Mouse (Mus musculus) liver, embryonic 14.5 days (tissue): Measurements from ENCODE around the gene Cep85l. TPM values are rescaled to one million over a fixed set of nuclear protein-coding genes. Genes with fewer than 3 reads are reported as not detected.

Source experiments
- ATAC-seq: fragments of 200-750 bp; cut with Nextera tagmentation; 2 replicates; pipeline ENCODE4 v1.8.0; 2017; ENCODE audit warnings: moderate number of reproducible peaks, mild to moderate bottlenecking, moderate library complexity; ENCODE audit not compliant: insufficient read depth
- DNase-seq, 3 experiments: peaks; one replicate each; pipeline ENCODE4 v3.0.0-alpha.2; 2012 to 2013; ENCODE audit warnings: low read depth in 3 of 3, low spot score in 3 of 3
- H3K27ac ChIP-seq: fragments of 300-500 bp; sonication (generic); 2 replicates; pipeline ENCODE4 v1.5.1; 2014; ENCODE audit warnings: moderate library complexity, mild to moderate bottlenecking, control low read depth, inconsistent platforms
- H3K27me3 ChIP-seq: fragments of 300-500 bp; sonication (generic); 2 replicates; pipeline ENCODE4 v1.6.1; 2014; ENCODE audit warnings: mild to moderate bottlenecking, low read length, moderate library complexity; ENCODE audit not compliant: control insufficient read depth, insufficient read depth
- H3K36me3 ChIP-seq: fragments of 300-500 bp; sonication (generic); replicated peaks from 2 replicates; pipeline ENCODE4 v1.6.1; 2014; ENCODE audit warnings: low read depth; ENCODE audit not compliant: control insufficient read depth, insufficient read depth
- H3K4me1 ChIP-seq, 2 experiments: fragments of 200-500 bp in 1 of 2; fragments of 300-500 bp in 1 of 2; sonication (generic) in 1 of 2; replicated peaks; 2 replicates each; pipeline ENCODE4 v1.6.1; 2012 to 2014; ENCODE audit warnings: antibody characterized with exemption in 1 of 2, inconsistent platforms in 1 of 2, low read length in 1 of 2; ENCODE audit not compliant: control insufficient read depth in 2 of 2, insufficient read depth in 2 of 2
- H3K4me2 ChIP-seq: fragments of 300-500 bp; sonication (generic); 2 replicates; pipeline ENCODE4 v1.6.1; 2014; ENCODE audit warnings: low read depth, mild to moderate bottlenecking, control low read depth, moderate library complexity
- H3K4me3 ChIP-seq, 2 experiments: fragments of 200-500 bp in 1 of 2; fragments of 300-500 bp in 1 of 2; sonication (generic) in 1 of 2; 2 replicates each; pipeline ENCODE4 v1.5.1; 2012 to 2014; ENCODE audit warnings: low read depth in 2 of 2, low read length in 2 of 2, mild to moderate bottlenecking in 2 of 2, control low read depth in 1 of 2, inconsistent platforms in 1 of 2, moderate library complexity in 1 of 2; ENCODE audit not compliant: insufficient read depth in 1 of 2
- H3K9ac ChIP-seq: fragments of 300-500 bp; sonication (generic); replicated peaks from 2 replicates; pipeline ENCODE4 v1.6.1; 2014; ENCODE audit warnings: mild to moderate bottlenecking, control low read depth, moderate library complexity
- H3K9me3 ChIP-seq: fragments of 300-500 bp; sonication (generic); 2 replicates; pipeline ENCODE4 v1.6.1; 2016; ENCODE audit warnings: low read length, mixed read lengths; ENCODE audit not compliant: control insufficient read depth
- CTCF ChIP-seq: IDR thresholded peaks from 2 replicates; pipeline ENCODE4 v1.5.1; 2016; ENCODE audit warnings: antibody characterized with exemption, low read depth, control low read depth
- EP300 ChIP-seq: IDR thresholded peaks from 2 replicates; pipeline ENCODE4 v1.6.1; 2016; ENCODE audit warnings: antibody characterized with exemption, low read depth
- WGBS: fragments of 180-500 bp; shearing (Covaris S2); extraction: QIAGEN DNeasy Blood & Tissue Kit; methylation state at CpG from one replicate; pipeline ENCODE4 v1.1.7; 2014; ENCODE audit not compliant: insufficient replicate concordance; 5-methylcytosine and 5-hydroxymethylcytosine counted together
- polyA plus RNA-seq, 2 experiments: library from polyadenylated mRNA; depleted of rRNA in 1 of 2; stranded (reverse) in 1 of 2; unstranded in 1 of 2; fragments of >200 nt; fragmentation: Nextera tagmentation in 1 of 2; extraction: Ambion mirVana in 1 of 2; gene quantifications; 2 replicates each; pipeline versions ENCODE4 v1.2.1 to v1.2.3; 2012 to 2014

Cep85l gene
- polyA plus RNA-seq, 2 experiments, result 1.2 to 1.8 TPM

DNA sequence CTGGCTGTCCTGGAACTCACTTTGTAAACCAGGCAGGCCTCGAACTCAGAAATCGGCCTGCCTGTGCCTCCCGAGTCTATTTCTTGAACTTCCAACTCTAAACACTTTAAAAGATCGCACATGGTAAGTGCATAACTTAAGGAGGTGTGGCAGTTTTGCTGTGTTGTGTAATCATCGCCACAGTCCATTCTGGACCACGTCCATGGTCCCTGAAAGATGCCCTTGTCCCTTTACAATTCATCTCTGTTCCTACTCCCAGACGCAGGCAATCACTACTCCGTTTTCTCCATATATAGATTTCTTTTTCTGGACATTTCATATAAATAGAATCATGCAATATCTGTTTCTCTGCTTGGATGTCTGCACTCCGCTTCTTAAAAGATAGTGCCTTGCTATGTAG, 35.5 kb upstream of the Cep85l start:
- no peak for ATAC-seq
- WGBS, result 77% methylated on average over 9 of the region's 9 CpGs
- H3K27ac ChIP-seq, result no peak overlapping the region
- H3K9ac ChIP-seq, result no peak overlapping the region
- H3K4me1 ChIP-seq, result peaks cover 0 to 3% of the 10 kb centered on the region in 2 experiments; a peak in 2 of 4 replicates
- DNase-seq, result no peak
- TF ChIP-seq CTCF, result no peak
- no peak for TF ChIP-seq EP300
- H3K9me3 ChIP-seq, result no peaks in the 10 kb centered on the region
- no peak overlapping the region for H3K4me2 ChIP-seq
- H3K27me3 ChIP-seq, result no peaks in the 10 kb centered on the region
- H3K36me3 ChIP-seq, result no peaks in the 10 kb centered on the region
- no peak overlapping the region for H3K4me3 ChIP-seq

GRCm38 (mm10) chr10:53414092-53415085, 34.6 kb upstream of the Cep85l start:
- ATAC-seq, result no peak
- H3K9me3 ChIP-seq, result no peaks in the 10 kb centered on the region

GRCm38 (mm10) chr10:53412936-53413335, 33.2 kb upstream of the Cep85l start:
- Histone ChIP-seq H3K27ac (no peak overlapping the region), H3K4me3 (no peak overlapping the region), H3K9ac (no peak overlapping the region), H3K9me3 (no peaks in the 10 kb centered on the region), H3K4me1 (peaks cover 0 to 3% of the 10 kb centered on the region in 2 experiments; a peak in 2 of 4 replicates), H3K27me3 (no peaks in the 10 kb centered on the region), H3K4me2 (no peak overlapping the region), H3K36me3 (no peaks in the 10 kb centered on the region)
- TF ChIP-seq EP300, result no peak
- TF ChIP-seq CTCF, result no peak
- no peak for ATAC-seq
- 55% methylated on average over 3 of the region's 3 CpGs for WGBS
- DNase-seq, result no peak

More at GRCm38 (mm10) chr10:53414092-53415085, 34.6 kb upstream of the Cep85l start:
- TF ChIP-seq EP300 (no peak), CTCF (no peak)
- no peaks in the 10 kb centered on the region for H3K27me3 ChIP-seq
- no peak overlapping the region for H3K4me3 ChIP-seq
- H3K36me3 ChIP-seq, result no peaks in the 10 kb centered on the region
- H3K4me1 ChIP-seq, result peaks cover 0 to 3% of the 10 kb centered on the region in 2 experiments; a peak in 2 of 4 replicates
- no peak overlapping the region for H3K4me2 ChIP-seq
- H3K9ac ChIP-seq, result no peak overlapping the region
- no peak for DNase-seq
- no peak overlapping the region for H3K27ac ChIP-seq
- 42% methylated on average over 6 of the region's 6 CpGs for WGBS

- WGBS, result 54% methylated on average over 2 of the region's 2 CpGs
- no peak for DNase-seq
- no peak overlapping the region for H3K4me3 ChIP-seq
- peaks cover 0 to 3% of the 10 kb centered on the region in 2 experiments; a peak in 2 of 4 replicates for H3K4me1 ChIP-seq
- H3K27ac ChIP-seq, result no peak overlapping the region
- H3K9me3 ChIP-seq, result no peaks in the 10 kb centered on the region
- no peaks in the 10 kb centered on the region for H3K36me3 ChIP-seq
- H3K4me2 ChIP-seq, result no peak overlapping the region
- H3K27me3 ChIP-seq, result no peaks in the 10 kb centered on the region
- ATAC-seq, result no peak
- H3K9ac ChIP-seq, result no peak overlapping the region
- TF ChIP-seq CTCF, result no peak
- no peak for TF ChIP-seq EP300
Observed at GRCm38 (mm10) chr10:53412165-53412564, 32.4 kb upstream of the Cep85l start.

GRCm38 (mm10) chr10:53410831-53411230, 31.1 kb upstream of the Cep85l start:
- Histone ChIP-seq H3K27me3 (no peaks in the 10 kb centered on the region), H3K9ac (no peak overlapping the region), H3K36me3 (no peaks in the 10 kb centered on the region), H3K4me2 (no peak overlapping the region), H3K4me1 (no peaks in the 10 kb centered on the region; a peak in 1 of 4 replicates), H3K27ac (no peak overlapping the region), H3K4me3 (no peak overlapping the region), H3K9me3 (no peaks in the 10 kb centered on the region)
- DNase-seq, result no peak
- TF ChIP-seq CTCF, result no peak
- TF ChIP-seq EP300, result no peak
- no peak for ATAC-seq
- WGBS, result 52% methylated on average over 2 of the region's 2 CpGs
